Mouse (Mus musculus): ENCODE measurements around the gene Fam234a. TPM values are rescaled to one million over a fixed set of nuclear protein-coding genes. Genes with fewer than 3 reads are reported as not detected.

The Fam234a gene
- polyA plus RNA-seq, 1 experiment from 2014 or later: 52.7 TPM

DNA sequence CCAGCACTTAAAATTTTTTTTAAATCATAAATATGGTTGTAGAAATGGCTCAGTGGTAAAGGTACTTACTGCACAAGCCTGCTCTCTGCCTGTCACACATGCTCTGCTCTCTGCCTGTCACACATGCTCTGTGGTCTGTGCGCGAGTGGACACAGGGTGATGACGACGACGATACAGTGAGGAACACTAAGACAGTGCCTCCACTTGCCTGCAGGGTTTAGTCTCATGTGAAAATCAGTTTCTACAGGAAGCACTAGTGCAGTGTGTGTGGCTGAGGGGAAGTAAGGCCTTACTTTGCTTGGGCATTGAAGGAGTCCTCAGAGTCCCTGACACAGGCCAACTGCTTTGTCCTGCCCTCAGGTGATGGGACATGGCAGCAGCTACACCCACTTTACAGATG is 14.3 kb downstream of the Fam234a start:
- H3K4me1 ChIP-seq: peaks cover 13% of the 10 kb centered on the region; the same call in 1 of the 2 replicates
- H3K27me3 ChIP-seq: no peaks in the 10 kb centered on the region
- H3K4me3 ChIP-seq (replicated peaks): no peak overlapping the region
- no peak overlapping the region for H3K9ac ChIP-seq
- no peaks in the 10 kb centered on the region for H3K36me3 ChIP-seq
- ATAC-seq (replicated peaks; ENCODE audit: low FRiP score): no peak
- H3K27ac ChIP-seq: no peak overlapping the region
- 96% methylated on average over 5 of the region's 5 CpGs for WGBS
- H3K4me2 ChIP-seq: no peak overlapping the region
- H3K9me3 ChIP-seq (replicated peaks): no peaks in the 10 kb centered on the region

DNA sequence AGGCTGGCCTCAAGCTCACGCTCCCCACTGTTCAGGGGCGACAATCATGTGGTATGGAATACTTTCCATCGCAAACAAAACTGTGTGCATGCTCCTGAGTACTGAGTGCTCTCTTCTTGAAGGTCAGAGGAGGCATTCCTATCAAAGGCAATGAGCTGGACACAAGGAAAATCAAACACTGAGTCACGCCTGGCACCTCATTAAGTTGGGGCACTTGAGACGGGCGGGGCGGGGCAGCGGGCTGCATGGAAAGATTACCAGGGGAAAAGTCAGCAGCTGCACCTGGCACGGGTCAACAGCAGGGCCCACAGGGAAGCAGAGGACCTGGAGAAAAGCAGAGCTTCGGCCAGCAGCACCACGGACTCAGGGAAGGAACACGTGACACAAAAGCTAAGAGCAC is 18.9 kb downstream of the Fam234a start:
- ATAC-seq (replicated peaks; ENCODE audit: low FRiP score): 0 out of 2 replicates have a peak, but pooled peaks have one; percentile 33
- peak overlapping the region; percentile 66 for H3K27ac ChIP-seq

DNA sequence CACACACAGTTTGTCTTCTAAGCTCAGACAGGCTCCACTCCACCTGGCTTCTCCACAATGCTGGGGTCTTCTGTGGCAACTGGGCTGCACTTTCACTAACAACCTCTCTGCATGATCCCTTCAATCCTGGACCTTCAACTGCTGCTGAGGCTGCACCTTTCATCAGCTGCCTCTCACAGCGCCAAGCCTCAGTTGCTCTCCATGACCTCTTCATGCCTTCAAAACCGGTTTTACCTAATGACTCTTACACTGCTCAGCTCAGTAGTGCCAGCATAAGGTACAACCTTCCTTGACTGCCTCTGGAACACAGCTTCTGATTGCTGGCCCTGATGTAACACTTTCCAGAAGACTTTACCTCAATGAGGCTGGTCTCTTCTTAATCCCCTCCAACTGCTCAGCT is 22.5 kb downstream of the Fam234a start:
- peaks cover 14% of the 10 kb centered on the region; the same call in 1 of the 2 replicates for H3K4me1 ChIP-seq
- 77% methylated on average over 2 of the region's 2 CpGs for WGBS
- H3K27me3 ChIP-seq: no peaks in the 10 kb centered on the region
- no peak overlapping the region for H3K4me2 ChIP-seq
- H3K4me3 ChIP-seq (replicated peaks): no peak overlapping the region
- no peak for ATAC-seq (replicated peaks; ENCODE audit: low FRiP score)
- H3K36me3 ChIP-seq: peaks cover 13% of the 10 kb centered on the region
- H3K9me3 ChIP-seq (replicated peaks): no peaks in the 10 kb centered on the region
- no peak overlapping the region for H3K9ac ChIP-seq
- no peak overlapping the region; the same call in 1 of the 2 replicates for H3K27ac ChIP-seq

More for the DNA sequence above, 18.9 kb downstream of the Fam234a start:
- 59% methylated on average over 12 of the region's 12 CpGs for WGBS
- Histone ChIP-seq H3K4me2 (no peak overlapping the region), H3K9me3 (replicated peaks) (no peaks in the 10 kb centered on the region), H3K27me3 (no peaks in the 10 kb centered on the region), H3K9ac (no peak overlapping the region), H3K4me3 (replicated peaks) (no peak overlapping the region), H3K36me3 (0 out of 2 replicates have a peak, but pooled peaks cover 2% of the 10 kb centered on the region), H3K4me1 (peaks cover 14% of the 10 kb centered on the region; the same call in 1 of the 2 replicates)

DNA sequence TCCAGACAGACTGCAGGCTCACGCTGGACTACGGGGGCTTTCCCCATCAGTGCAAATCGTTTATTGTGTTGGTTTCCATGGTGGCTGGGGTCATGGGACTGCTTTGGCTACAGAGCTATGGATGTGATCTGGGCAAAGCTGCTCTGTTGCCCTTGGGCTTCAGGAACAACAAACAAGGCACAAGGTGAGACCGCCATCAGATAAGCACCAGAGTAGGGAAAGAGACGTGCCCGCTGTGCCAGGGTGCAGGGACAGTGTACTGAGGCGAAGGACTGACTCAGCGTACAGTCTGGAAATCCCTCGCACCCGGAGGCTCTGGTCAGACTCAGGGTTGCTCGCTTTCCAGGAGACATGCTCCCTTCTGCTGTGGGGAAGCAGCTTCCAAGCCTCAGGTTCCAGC is 31.4 kb downstream of the Fam234a start:
- H3K4me3 ChIP-seq (replicated peaks): no peak overlapping the region
- ATAC-seq (replicated peaks; ENCODE audit: low FRiP score): no peak
- H3K9ac ChIP-seq: no peak overlapping the region
- H3K27ac ChIP-seq: no peak overlapping the region
- H3K27me3 ChIP-seq: no peaks in the 10 kb centered on the region
- peaks cover 23% of the 10 kb centered on the region; the same call in 1 of the 2 replicates for H3K36me3 ChIP-seq
- no peaks in the 10 kb centered on the region for H3K4me1 ChIP-seq
- 86% methylated on average over 11 of the region's 11 CpGs for WGBS
- no peaks in the 10 kb centered on the region for H3K9me3 ChIP-seq (replicated peaks)
- no peak overlapping the region for H3K4me2 ChIP-seq

DNA sequence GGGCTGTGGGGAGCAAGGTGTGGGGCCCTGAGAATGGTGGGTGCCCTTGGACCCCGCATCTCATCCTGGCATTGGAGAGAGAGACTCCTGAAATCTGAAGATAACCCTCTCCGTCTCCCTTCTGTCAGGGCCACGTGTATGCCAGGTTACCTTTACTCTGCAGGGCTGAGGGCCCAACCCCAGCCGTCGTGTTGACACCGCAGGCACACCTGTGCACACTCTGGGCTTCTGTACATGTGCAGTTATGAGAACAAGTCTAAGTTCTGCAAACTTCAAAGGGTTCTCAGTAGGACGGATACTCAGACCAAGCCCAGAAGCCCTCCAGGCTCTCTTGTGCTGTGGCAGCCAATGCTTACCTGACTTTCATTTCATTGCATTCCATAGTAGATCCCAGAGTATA is 31.8 kb downstream of the Fam234a start:
- Histone ChIP-seq H3K27me3 (no peaks in the 10 kb centered on the region), H3K36me3 (peaks cover 23% of the 10 kb centered on the region; the same call in 1 of the 2 replicates), H3K9me3 (replicated peaks) (no peaks in the 10 kb centered on the region), H3K9ac (no peak overlapping the region), H3K27ac (no peak overlapping the region), H3K4me3 (replicated peaks) (no peak overlapping the region), H3K4me2 (no peak overlapping the region), H3K4me1 (no peaks in the 10 kb centered on the region)
- ATAC-seq (replicated peaks; ENCODE audit: low FRiP score): no peak
- WGBS: 88% methylated on average over 7 of the region's 7 CpGs

DNA sequence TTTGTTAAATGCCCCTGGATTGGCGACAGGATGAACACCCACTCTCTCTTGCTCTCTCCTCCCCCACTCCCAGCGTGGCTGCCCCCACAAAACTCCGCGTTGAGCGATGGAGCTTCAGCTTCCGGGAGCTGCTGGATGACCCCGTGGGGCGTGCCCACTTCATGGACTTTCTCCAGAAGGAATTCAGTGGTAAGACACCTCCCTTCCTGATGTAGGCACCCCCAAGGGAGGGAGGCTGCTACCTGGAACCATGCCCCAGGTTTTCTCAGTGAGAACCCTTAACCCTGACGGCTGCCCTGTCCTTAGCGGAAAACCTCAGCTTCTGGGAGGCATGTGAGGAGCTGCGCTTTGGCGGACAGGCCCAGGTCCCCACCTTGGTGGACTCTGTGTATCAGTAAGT is 36.4 kb downstream of the Fam234a start, which contains the start of gene Arhgdig:
Arhgdig (minus strand) TSS at position 101 of the 400 bp plus-strand sequence.
- ATAC-seq (replicated peaks; ENCODE audit: low FRiP score): no peak
- Histone ChIP-seq H3K27ac (no peak within 1 kb of the TSS), H3K9ac (no peak within 1 kb of the TSS), H3K36me3 (no peaks in the 10 kb centered on the region), H3K27me3 (peaks cover 26% of the 10 kb centered on the region), H3K4me1 (peaks cover 26% of the 10 kb centered on the region), H3K9me3 (replicated peaks) (no peaks in the 10 kb centered on the region), H3K4me2 (no peak within 1 kb of the TSS), H3K4me3 (replicated peaks) (no peak within 1 kb of the TSS)
- 84% methylated on average over 12 of the region's 12 CpGs for WGBS

DNA sequence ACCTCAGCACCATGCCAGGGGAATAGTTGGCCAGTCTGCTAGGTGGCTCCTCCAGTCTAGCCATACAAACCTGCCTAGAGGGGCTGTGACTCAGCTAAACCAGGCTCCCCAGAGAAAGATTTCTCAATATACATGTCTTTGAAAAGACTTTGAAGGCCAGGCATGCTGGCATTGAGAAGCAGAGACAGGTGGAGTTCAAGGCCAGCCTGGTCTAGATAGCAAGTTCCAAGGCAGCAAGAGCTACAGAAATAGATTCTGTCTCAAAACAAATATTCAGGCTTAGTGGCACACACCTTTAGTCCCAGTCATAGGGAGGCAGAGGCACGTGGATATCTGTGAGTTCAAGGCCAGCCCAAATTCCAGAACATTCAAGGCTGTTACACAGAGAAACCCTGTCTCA is 37.6 kb downstream of the Fam234a start:
- Histone ChIP-seq H3K27ac (no peak overlapping the region), H3K36me3 (no peaks in the 10 kb centered on the region), H3K9ac (no peak overlapping the region), H3K4me3 (replicated peaks) (no peak overlapping the region), H3K4me1 (peaks cover 38% of the 10 kb centered on the region), H3K9me3 (replicated peaks) (no peaks in the 10 kb centered on the region), H3K27me3 (peaks cover 39% of the 10 kb centered on the region), H3K4me2 (no peak overlapping the region)
- WGBS: 70% methylated on average over 1 of the region's 1 CpGs
- no peak for ATAC-seq (replicated peaks; ENCODE audit: low FRiP score)

DNA sequence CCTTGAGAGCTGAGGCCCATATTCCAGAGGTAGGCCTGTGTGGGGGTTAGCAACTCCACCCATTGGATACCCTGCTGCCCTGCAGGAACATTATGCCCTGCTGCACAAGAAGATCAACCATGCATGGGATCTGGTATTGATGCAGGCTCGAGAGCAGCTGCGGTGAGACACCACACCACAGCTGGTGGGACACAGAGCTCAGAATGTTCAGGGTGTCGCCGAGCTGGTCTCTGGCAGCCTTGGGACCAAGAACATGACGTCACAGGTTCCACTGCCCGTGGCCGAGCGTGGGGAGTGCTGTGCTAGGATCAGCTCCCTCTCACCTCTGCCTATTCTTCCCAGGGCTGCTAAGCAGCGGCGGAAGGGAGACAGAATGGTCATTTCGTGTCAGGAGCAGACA is 39.3 kb downstream of the Fam234a start:
- Histone ChIP-seq H3K27ac (no peak overlapping the region), H3K27me3 (peaks cover 55% of the 10 kb centered on the region), H3K36me3 (no peaks in the 10 kb centered on the region), H3K4me2 (no peak overlapping the region), H3K4me3 (replicated peaks) (no peak overlapping the region), H3K9ac (no peak overlapping the region), H3K4me1 (peaks cover 51% of the 10 kb centered on the region), H3K9me3 (replicated peaks) (no peaks in the 10 kb centered on the region)
- 23% methylated on average over 11 of the region's 11 CpGs for WGBS
- ATAC-seq (replicated peaks; ENCODE audit: low FRiP score): no peak

DNA sequence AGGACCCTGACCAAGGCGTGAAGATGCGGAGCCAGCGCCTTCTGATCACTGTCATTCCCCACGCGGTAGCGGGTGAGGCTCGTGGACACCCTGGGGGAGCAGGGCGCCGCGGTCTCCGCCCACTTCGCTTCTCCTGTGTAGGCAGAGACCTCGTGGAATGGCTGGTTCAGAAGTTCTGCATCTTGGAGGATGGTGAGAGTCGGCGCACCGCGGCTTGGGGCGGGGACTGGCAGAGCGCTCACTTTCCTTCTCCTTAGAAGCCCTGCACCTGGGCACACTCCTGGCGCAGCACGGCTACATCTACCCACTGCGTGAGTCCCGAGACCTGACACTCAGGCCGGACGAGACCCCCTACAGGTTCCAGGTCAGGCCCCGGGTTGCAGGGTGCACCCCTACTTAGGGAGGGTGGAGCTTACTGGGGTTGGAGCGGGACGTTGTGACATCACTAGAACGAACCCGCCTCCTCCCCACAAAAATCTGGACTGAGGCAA is 40.7 kb downstream of the Fam234a start:
- Histone ChIP-seq H3K4me3 (replicated peaks) (peak overlapping the region; percentile 52), H3K27me3 (peaks cover 61% of the 10 kb centered on the region), H3K9ac (peak overlapping the region; percentile 24), H3K9me3 (replicated peaks) (no peaks in the 10 kb centered on the region), H3K36me3 (peaks cover under 1% of the 10 kb centered on the region; the same call in 1 of the 2 replicates), H3K4me1 (peaks cover 51% of the 10 kb centered on the region), H3K27ac (no peak overlapping the region), H3K4me2 (peak overlapping the region; percentile 95)
- ATAC-seq (replicated peaks; ENCODE audit: low FRiP score): no peak
- WGBS: 1% methylated on average over 30 of the region's 30 CpGs

DNA sequence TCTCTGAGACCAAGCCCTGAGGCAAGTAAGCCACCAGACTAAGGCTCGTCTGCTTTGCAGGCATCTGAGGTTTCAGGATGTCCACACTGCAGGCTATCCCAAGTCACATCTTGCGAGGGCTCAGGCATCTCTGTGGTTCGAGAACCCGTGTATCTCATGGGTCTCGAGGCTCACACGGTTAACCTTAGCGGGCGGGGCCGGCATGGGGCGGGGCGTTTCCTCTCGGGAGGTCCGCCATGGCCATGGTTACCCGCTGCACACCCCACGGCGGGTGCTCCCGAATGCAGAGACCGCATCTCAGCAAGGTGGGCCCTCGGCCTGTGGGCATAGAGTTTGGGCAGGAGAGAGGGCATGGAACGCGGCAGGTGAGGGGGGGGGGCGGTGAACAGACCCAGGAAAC is 41.3 kb downstream of the Fam234a start, which contains the start of gene Rgs11:
Rgs11 (plus strand) TSS at position 215 of the 400 bp plus-strand sequence.
- Histone ChIP-seq H3K27me3 (peaks cover 61% of the 10 kb centered on the region), H3K4me2 (peak within 1 kb of the TSS; percentile 95), H3K9ac (peak within 1 kb of the TSS; percentile 24), H3K4me3 (replicated peaks) (peak within 1 kb of the TSS; percentile 61), H3K4me1 (peaks cover 51% of the 10 kb centered on the region), H3K27ac (no peak within 1 kb of the TSS), H3K9me3 (replicated peaks) (no peaks in the 10 kb centered on the region), H3K36me3 (peaks cover 6% of the 10 kb centered on the region)
- no peak for ATAC-seq (replicated peaks; ENCODE audit: low FRiP score)
- 1% methylated on average over 22 of the region's 22 CpGs for WGBS

DNA sequence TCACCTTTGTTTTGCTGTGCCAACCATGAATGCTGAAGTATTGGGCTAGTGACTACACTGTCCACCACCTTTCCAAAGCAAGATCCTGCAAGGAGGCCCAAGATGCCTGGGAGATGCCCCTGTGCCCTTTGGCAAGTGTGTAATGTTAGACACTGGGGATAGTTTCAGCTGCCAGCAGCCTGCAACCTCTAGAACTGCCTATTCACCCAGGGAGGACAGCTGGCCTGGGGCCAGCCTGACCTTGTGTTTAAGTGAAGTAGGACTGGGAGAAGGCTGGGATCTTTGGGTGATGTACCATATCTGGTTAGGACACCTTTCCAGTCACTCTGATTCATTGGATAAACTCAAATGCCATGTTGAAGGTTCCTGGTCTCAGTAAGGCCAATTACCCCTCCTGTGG is 42.0 kb downstream of the Fam234a start:
- H3K9me3 ChIP-seq (replicated peaks): no peaks in the 10 kb centered on the region
- H3K4me1 ChIP-seq: peaks cover 51% of the 10 kb centered on the region
- H3K4me3 ChIP-seq (replicated peaks): peak overlapping the region; percentile 61; the same call in 1 of the 2 replicates
- ATAC-seq (replicated peaks; ENCODE audit: low FRiP score): no peak
- H3K4me2 ChIP-seq: peak overlapping the region; percentile 89; the same call in 1 of the 2 replicates
- no peak overlapping the region for H3K27ac ChIP-seq
- no peak overlapping the region for H3K9ac ChIP-seq
- H3K27me3 ChIP-seq: peaks cover 61% of the 10 kb centered on the region
- peaks cover 14% of the 10 kb centered on the region for H3K36me3 ChIP-seq

DNA sequence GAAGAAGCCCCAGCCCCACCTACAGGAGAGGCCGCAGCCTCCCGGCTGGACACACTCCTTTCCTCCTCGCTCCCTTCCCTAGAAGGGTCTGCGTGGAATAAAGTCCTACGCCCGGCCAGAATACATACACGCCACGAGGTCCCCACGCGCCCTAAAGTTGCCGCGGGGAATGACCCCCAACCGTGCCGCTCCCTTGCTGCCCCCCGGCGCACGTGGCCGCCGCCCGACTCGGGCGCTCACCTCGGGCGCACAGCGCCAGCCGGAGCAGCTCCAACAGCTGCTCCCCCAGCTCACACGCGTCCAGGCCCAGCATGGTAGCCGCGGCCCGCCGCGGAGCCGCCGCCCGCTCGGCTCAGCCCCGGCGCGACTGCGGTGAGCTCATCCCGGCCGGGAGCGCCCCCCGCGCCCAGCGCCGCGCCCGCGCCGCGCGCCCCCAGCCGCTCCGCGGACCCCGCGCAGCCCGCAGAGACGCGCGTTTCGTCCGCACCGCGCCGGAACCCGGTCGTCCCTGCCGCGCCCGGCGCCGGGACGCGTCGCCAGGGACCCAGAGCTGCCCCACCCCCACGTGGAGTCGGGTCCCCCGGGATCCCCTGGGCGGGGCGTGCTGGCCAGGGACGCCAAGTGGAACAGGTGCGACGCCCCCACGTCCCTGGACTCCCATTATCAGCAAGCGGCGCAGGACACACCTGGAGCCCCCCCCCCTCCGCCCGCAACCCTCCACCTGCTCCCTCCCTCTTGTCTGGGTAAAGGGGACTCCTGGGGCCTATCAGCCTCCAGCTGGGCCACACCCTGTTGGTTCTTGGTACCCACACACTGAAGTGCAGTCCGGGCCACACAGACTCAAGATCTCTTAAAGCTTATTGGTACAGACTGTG is 43.0 kb downstream of the Fam234a start:
- WGBS: under 1% methylated on average over 91 of the region's 92 CpGs
- peaks cover 51% of the 10 kb centered on the region for H3K4me1 ChIP-seq
- no peak overlapping the region for H3K27ac ChIP-seq
- no peaks in the 10 kb centered on the region for H3K9me3 ChIP-seq (replicated peaks)
- H3K4me2 ChIP-seq: peak overlapping the region; percentile 89
- H3K36me3 ChIP-seq: peaks cover 23% of the 10 kb centered on the region
- peaks cover 60% of the 10 kb centered on the region for H3K27me3 ChIP-seq
- peak; percentile 49; the same call in 1 of the 2 replicates for ATAC-seq (replicated peaks; ENCODE audit: low FRiP score)
- H3K4me3 ChIP-seq (replicated peaks): peak overlapping the region; percentile 61
- H3K9ac ChIP-seq: peak overlapping the region; percentile 61

All from kidney, embryonic 15.5 days (tissue).